Mouse (Mus musculus) heart, postnatal 0 days (tissue): Measurements from ENCODE around the gene Triap1.

Experiments
- CTCF ChIP-seq: IDR thresholded peaks from 2 replicates; pipeline ENCODE4 v1.5.1; 2016; ENCODE audit warnings: antibody characterized with exemption, control low read depth, low read depth
- EP300 ChIP-seq: IDR thresholded peaks from 2 replicates; pipeline ENCODE4 v1.6.1; 2016; ENCODE audit warnings: antibody characterized with exemption, low read depth

DNA sequence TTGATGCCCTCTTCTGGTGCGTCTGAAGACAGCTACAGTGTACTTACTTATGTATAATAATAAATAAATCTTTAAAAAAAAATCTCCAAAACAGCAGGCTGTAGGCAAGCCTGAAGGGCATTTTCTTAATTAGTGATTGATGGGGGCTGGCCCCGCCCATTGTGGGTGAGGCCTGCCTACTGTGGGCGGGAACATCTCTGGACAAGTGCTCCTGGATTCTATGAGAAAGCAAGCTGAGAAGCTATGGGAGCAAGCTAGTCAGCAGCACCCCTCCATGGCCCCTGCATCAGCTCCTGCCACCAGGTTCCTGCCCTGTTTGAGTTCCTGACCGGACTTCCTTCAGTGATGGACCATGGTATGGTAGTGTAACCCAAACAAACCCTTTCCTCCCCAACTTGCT lies 23.8 kb downstream of the Triap1 start:
- TF ChIP-seq CTCF: no peak
- TF ChIP-seq EP300: no peak
